Mouse (Mus musculus) right cerebral cortex, postnatal 4 days (tissue): ENCODE measurements at regions not wholly inside any gene's neighbourhood (a gene's known extent, or its start where the extent isn't known, plus 50 kb on each side); places are given as distances from the start of the nearest gene placed in this dataset.
A peak's percentile ranks its signal among the peaks of the same experiment; 100 is the strongest.

Experiments used
- DNase-seq: peaks from one replicate; pipeline ENCODE4 v3.0.0-alpha.2; 2022

DNA sequence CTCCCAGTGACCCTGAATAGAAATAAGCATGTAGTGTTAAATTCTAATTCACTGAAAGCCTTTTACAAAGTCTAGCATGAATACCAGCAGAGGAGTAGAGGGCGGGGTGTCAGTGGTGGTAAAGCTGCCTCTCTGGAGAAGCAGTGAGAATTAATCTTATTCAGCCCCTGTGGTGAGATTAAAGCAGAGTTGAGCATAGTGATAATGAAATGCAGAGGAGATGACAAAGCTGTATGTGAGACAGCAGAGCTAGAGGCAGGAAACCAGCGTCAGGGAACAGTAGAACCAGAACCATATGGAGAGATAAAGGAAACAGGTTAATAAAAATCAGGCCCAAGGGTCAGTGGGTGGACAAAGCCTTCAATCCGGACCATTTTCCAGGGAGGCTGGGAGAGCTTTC is 1827.2 kb downstream of the Poteg start:
- no peak for DNase-seq

DNA sequence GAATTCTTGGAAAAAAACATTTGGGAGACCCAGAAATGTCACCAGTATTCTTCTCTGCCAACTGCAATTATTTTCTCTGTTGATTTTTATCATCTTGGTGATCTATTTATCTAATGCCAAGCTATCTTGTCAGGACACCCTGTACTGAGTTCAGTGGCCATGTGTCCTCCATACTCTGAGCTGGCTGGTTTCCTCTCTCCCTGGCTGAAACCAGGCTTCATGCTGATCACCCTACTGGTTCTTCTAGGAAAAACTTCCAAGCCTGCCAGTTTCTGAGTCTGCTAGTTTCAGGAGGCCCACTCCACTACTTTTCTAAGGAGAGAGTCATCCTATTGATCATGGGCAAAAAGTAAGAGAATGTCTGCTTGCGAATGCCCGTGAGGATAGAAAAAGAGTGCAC is 1831.2 kb downstream of the Poteg start:
- no peak for DNase-seq

DNA sequence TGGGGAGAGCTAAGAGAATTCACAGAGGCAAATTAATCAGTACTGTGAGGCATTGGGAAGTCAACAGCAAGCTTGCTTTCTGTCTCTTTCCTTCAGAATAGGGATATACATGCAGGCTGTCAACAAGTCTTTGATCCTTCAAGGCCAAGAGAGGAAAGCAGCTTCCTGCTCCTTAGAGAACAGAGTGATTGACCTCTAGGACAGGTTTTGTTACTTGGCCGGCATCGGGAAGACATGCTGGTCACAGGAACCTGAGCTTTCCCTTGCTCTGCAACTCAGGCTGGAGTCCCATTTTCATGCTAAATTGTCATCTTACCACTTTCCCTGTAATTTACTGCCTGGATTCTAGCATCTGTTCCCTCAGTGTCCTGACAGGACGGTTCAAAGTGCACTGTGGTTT is 1831.8 kb downstream of the Poteg start:
- DNase-seq = no peak

- DNase-seq = peak; percentile 40
Observed at GRCm38 (mm10) chr8:29290386-29290785, 1842.9 kb downstream of the Poteg start.
